Mouse (Mus musculus) C2C12 (cell line): ENCODE data around the gene Pex14.

Experiments used
- CTCF ChIP-seq: IDR thresholded peaks from one replicate; pipeline ENCODE4 v1.5.1; 2011; ENCODE audit not compliant: control insufficient read depth, insufficient read depth, insufficient read length
- MAX ChIP-seq: IDR thresholded peaks from one replicate; pipeline ENCODE4 v1.6.1; 2011; ENCODE audit warnings: mild to moderate bottlenecking, control low read depth
- MYOG ChIP-seq: IDR thresholded peaks from one replicate; pipeline ENCODE4 v1.6.1; 2011; ENCODE audit not compliant: control insufficient read depth, insufficient read length; ENCODE audit errors: extremely low read depth

DNA sequence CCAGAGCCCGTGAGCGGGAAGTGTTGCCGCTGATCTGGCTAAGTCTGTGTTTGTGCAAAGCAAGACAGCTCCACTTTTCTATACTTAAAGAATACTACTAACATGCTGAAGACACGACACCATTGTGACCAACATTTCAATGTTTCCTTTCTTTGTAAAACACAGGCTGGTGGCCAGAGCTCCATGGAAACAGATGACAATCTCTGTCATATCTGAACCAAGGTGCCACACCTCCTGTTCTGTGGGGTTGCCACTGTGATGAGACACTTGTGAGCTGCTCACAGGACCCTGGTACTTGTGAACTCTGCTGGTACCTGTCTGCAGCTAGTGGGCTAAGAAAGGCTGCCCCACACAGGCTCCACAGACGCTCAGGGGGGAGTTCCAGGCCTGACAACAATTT, 130.8 kb downstream of the Pex14 start:
- TF ChIP-seq CTCF (no peak), MYOG (no peak), MAX (no peak)
